8 mouse cellular contexts compared by ENCODE assay signal in genomic region chr5:136840036-136840435, GRCm38 (mm10). TPM values are rescaled to one million over a fixed set of nuclear protein-coding genes. Genes with fewer than 3 reads are reported as not detected.
DNase-seq lines count a peak whose midpoint lies in the region; TF ChIP-seq lines count a peak whose summit lies in the region.

No protein-coding gene starts in this region.

- no peak for TF ChIP-seq EP300 in MEL (IDR thresholded peaks at IDR 0.05; ENCODE audit: low read depth in 1 of 2, low read length in 2 of 2)

- no peak overlapping the region for H3K27ac ChIP-seq in MEL (ENCODE audit: control insufficient read depth, low read depth, low read length)
- H3K27ac ChIP-seq in cortical plate, adult 2 months (ENCODE audit: insufficient read depth, low read length) = no peak overlapping the region
- H3K27ac ChIP-seq in limb, embryonic 10.5 days = peak overlapping the region; percentile 21; the same call in 1 of the 2 replicates

- TF ChIP-seq POLR2A in MEL (IDR thresholded peaks at IDR 0.05; ENCODE audit: control insufficient read depth in 1 of 2, insufficient read depth in 1 of 2, low read depth in 1 of 2, low read length in 2 of 2, poor library complexity in 1 of 2) = no peak
- TF ChIP-seq POLR2A in cortical plate, adult 2 months (IDR thresholded peaks at IDR 0.05; ENCODE audit: extremely low read depth, insufficient read depth, low read length) = no peak

- H3K4me1 ChIP-seq in MEL (ENCODE audit: control insufficient read depth in 1 of 2, insufficient read depth in 2 of 2, low read length in 2 of 2) = no peaks in the 10 kb centered on the region
- H3K4me1 ChIP-seq in cortical plate, adult 2 months (ENCODE audit: control insufficient read depth, insufficient read depth, low read length) = no peaks in the 10 kb centered on the region
- peaks cover 28% of the 10 kb centered on the region for H3K4me1 ChIP-seq in limb, embryonic 10.5 days

- H3K79me2 ChIP-seq in MEL (ENCODE audit: control insufficient read depth, insufficient read depth, low read length, poor library complexity) = no peaks in the 10 kb centered on the region

- no peaks in the 10 kb centered on the region for H3K9me3 ChIP-seq in MEL (replicated peaks; ENCODE audit: insufficient read depth, low read length)
- H3K9me3 ChIP-seq in limb, embryonic 10.5 days (replicated peaks) = no peaks in the 10 kb centered on the region

- H3K36me3 ChIP-seq in MEL (ENCODE audit: control insufficient read depth in 1 of 2, insufficient read depth in 2 of 2, low read length in 2 of 2) = no peaks in the 10 kb centered on the region
- H3K36me3 ChIP-seq in limb, embryonic 10.5 days = peaks cover 93% of the 10 kb centered on the region

- peak; percentile 28 for DNase-seq in layer of hippocampus, adult 11-12 months (ENCODE audit: low spot score)
- no peak for DNase-seq in layer of hippocampus, adult 9-11 months
- peak; percentile 32 for DNase-seq in MEL (ENCODE audit: low read depth, low spot score)
- DNase-seq in heart, postnatal 36 days = peak; percentile 49 to 60
- DNase-seq in limb, embryonic 10.5 days (ENCODE audit: low spot score) = peak; percentile 88
- peak; percentile 13 for DNase-seq in right cerebral cortex, postnatal 25 days
- DNase-seq in adipocyte (ENCODE audit: low spot score) = no peak

- no peak overlapping the region for H3K9ac ChIP-seq in MEL (ENCODE audit: control insufficient read depth, low read depth, low read length, poor library complexity, severe bottlenecking)

- TF ChIP-seq CTCF in MEL (IDR thresholded peaks at IDR 0.05 in 2 of 3, conservative IDR thresholded peaks at IDR 0.05 in 1 of 3; ENCODE audit: control insufficient read depth in 1 of 3, insufficient read depth in 1 of 3, low read depth in 2 of 3, low read length in 3 of 3, poor library complexity in 1 of 3, severe bottlenecking in 1 of 3) = peak; percentile 74 to 88 (median 79)
- peak; percentile 79 for TF ChIP-seq CTCF in cortical plate, adult 2 months (IDR thresholded peaks at IDR 0.05; ENCODE audit: extremely low read depth, insufficient read depth, low read length)

- H3K4me3 ChIP-seq in MEL (ENCODE audit: control insufficient read depth in 1 of 2, insufficient read depth in 1 of 2, low read depth in 2 of 2, low read length in 2 of 2) = no peak overlapping the region
- no peak overlapping the region for H3K4me3 ChIP-seq in cortical plate, adult 2 months (ENCODE audit: insufficient read depth, low read length)
- no peak overlapping the region for H3K4me3 ChIP-seq in limb, embryonic 10.5 days

- peaks cover 0 to 1% of the 10 kb centered on the region in 2 experiments; a peak in 1 of 4 replicates for H3K27me3 ChIP-seq in MEL (ENCODE audit: control insufficient read depth in 1 of 2, insufficient read depth in 2 of 2, low read length in 2 of 2)
- H3K27me3 ChIP-seq in limb, embryonic 10.5 days (ENCODE audit: low read depth, poor library complexity, severe bottlenecking) = no peaks in the 10 kb centered on the region

- peak; percentile 60 for TF ChIP-seq RAD21 in MEL (IDR thresholded peaks at IDR 0.05; ENCODE audit: low read depth, low read length)

- intact Hi-C loops in heart, postnatal 36 days (cut with DNase I) = loop anchor here (1.0 kb wide), 1 partner anchor 41 kb away; no protein-coding TSS in a partner anchor

- 12% methylated on average over 8 of the region's 8 CpGs for WGBS in limb, embryonic 10.5 days

TF ChIP-seq in MEL, 35 proteins besides CTCF, POLR2A, EP300 and RAD21:
- peak; percentile 37 for TF ChIP-seq SMC3 (IDR thresholded peaks at IDR 0.05; ENCODE audit: low read depth, low read length)
- TF ChIP-seq BHLHE40 (IDR thresholded peaks at IDR 0.05; ENCODE audit: borderline replicate concordance, low read depth, low read length) = no peak
- no peak for TF ChIP-seq ZNF384 (IDR thresholded peaks at IDR 0.05; ENCODE audit: low read depth, low read length)
- TF ChIP-seq CHD1 (IDR thresholded peaks at IDR 0.05; ENCODE audit: low read depth, low read length) = no peak

RNA-seq across cellular contexts. Expression of gene Col26a1, which starts 43.0 kb away (rescaled TPM):
- total RNA-seq in MEL (2012; rRNA removed) = not detected in 2 replicates
- not detected for polyA plus RNA-seq in MEL (2012; ENCODE audit: insufficient read depth in 1 of 2, insufficient read length in 2 of 2, low read depth in 1 of 2, low replicate concordance in 2 of 2, missing spikeins in 1 of 2)
- polyA plus RNA-seq in cortical plate, adult 2 months (2012; rRNA removed) = 22.7 and 29.9 TPM in 2 replicates
- 1 to 10 TPM in 1 of 2 experiments, under 1 TPM in 1; 0.76 to 1.1 TPM for total RNA-seq in heart, postnatal 36 days (2021)
- polyA plus RNA-seq in limb, embryonic 10.5 days (2016; fragmentation: Nextera tagmentation; extraction: Ambion mirVana) = 128 TPM in 2 replicates

Comparison
In these comparisons a context has a peak if more than half of its experiments do, and no peak if none do; other contexts are left out.
1. DNase-seq: peak in layer of hippocampus, adult 11-12 months (single experiment), MEL (single experiment), heart, postnatal 36 days (2 of 2), limb, embryonic 10.5 days (single experiment) and right cerebral cortex, postnatal 25 days (single experiment); none in layer of hippocampus, adult 9-11 months (single experiment) and adipocyte (single experiment).
2. RNA of gene Col26a1, which starts 43.0 kb away (polyA plus RNA-seq): 128 TPM in limb, embryonic 10.5 days and 22.7 to 29.9 TPM in cortical plate, adult 2 months; not detected in MEL; every median in the first group is over 10 times any median in the second.